Mouse (Mus musculus) kidney, embryonic 16.5 days (tissue): ENCODE measurements around the gene Zbtb43. TPM values are rescaled to one million over a fixed set of nuclear protein-coding genes. Genes with fewer than 3 reads are reported as not detected.

Experiments used
- ATAC-seq: fragments of 200-750 bp; cut with Nextera tagmentation; 2 replicates; pipeline ENCODE4 v1.8.0; 2017; ENCODE audit warnings: moderate TSS enrichment; ENCODE audit not compliant: low FRiP score, low TSS enrichment
- H3K27ac ChIP-seq: fragments of 300-500 bp; sonication (generic); 2 replicates; pipeline ENCODE4 v1.5.1; 2014; ENCODE audit warnings: low read length
- H3K27me3 ChIP-seq: fragments of 300-500 bp; sonication (generic); 2 replicates; pipeline ENCODE4 v1.6.1; 2014; ENCODE audit warnings: low read length, control low read depth, mixed read lengths; ENCODE audit not compliant: insufficient read depth
- H3K36me3 ChIP-seq: fragments of 300-500 bp; sonication (generic); 2 replicates; pipeline ENCODE4 v1.6.1; 2014; ENCODE audit warnings: low read length, control low read depth, mixed read lengths; ENCODE audit not compliant: insufficient read depth
- H3K4me1 ChIP-seq: fragments of 300-500 bp; sonication (generic); 2 replicates; pipeline ENCODE4 v1.6.1; 2014; ENCODE audit warnings: low read length, control low read depth, mixed read lengths; ENCODE audit not compliant: insufficient read depth
- H3K4me2 ChIP-seq: fragments of 300-500 bp; sonication (generic); replicated peaks from 2 replicates; pipeline ENCODE4 v1.6.1; 2014; ENCODE audit warnings: low read depth, low read length
- H3K4me3 ChIP-seq: fragments of 300-500 bp; sonication (generic); 2 replicates; pipeline ENCODE4 v1.5.1; 2014; ENCODE audit warnings: mild to moderate bottlenecking, low read length
- H3K9ac ChIP-seq: fragments of 300-500 bp; sonication (generic); replicated peaks from 2 replicates; pipeline ENCODE4 v1.6.1; 2014; ENCODE audit warnings: low read length
- H3K9me3 ChIP-seq: fragments of 300-500 bp; sonication (generic); 2 replicates; pipeline ENCODE4 v1.6.1; 2016; ENCODE audit warnings: low read length, control low read depth
- WGBS: fragments of 180-500 bp; shearing (Covaris S2); extraction: QIAGEN DNeasy Blood & Tissue Kit; methylation state at CpG from one replicate; pipeline ENCODE4 v1.1.7; 2014; 5-methylcytosine and 5-hydroxymethylcytosine counted together
- polyA plus RNA-seq: library from polyadenylated mRNA; unstranded; fragments of >200 nt; fragmentation: Nextera tagmentation; extraction: Ambion mirVana; gene quantifications from 2 replicates; pipeline ENCODE4 v1.2.1, GENCODE M21; 2015

Gene Zbtb43
- polyA plus RNA-seq, 1 experiment from 2014 or later, result 17.7 TPM

- H3K9me3 ChIP-seq, result no peaks in the 10 kb centered on the region
- H3K27ac ChIP-seq, result no peak overlapping the region
- no peaks in the 10 kb centered on the region for H3K36me3 ChIP-seq
- H3K4me2 ChIP-seq, result no peak overlapping the region
- no peak overlapping the region for H3K9ac ChIP-seq
- H3K4me3 ChIP-seq, result no peak overlapping the region
- no peaks in the 10 kb centered on the region; the same call in 1 of the 2 replicates for H3K27me3 ChIP-seq
- peaks cover 33% of the 10 kb centered on the region for H3K4me1 ChIP-seq
- ATAC-seq, result no peak
- 61% methylated on average over 5 of the region's 5 CpGs for WGBS
These were observed 35.5 kb downstream of the Zbtb43 start for GRCm38 (mm10) chr2:33432877-33433276.

- H3K4me2 ChIP-seq, result peak within 1 kb of the TSS; percentile 66
- ATAC-seq, result peak; percentile 62
- H3K4me1 ChIP-seq, result peaks cover 27% of the 10 kb centered on the region
- H3K4me3 ChIP-seq, result peak within 1 kb of the TSS; percentile 80
- WGBS, result under 1% methylated on average over 83 of the region's 102 CpGs
- H3K27ac ChIP-seq, result peak within 1 kb of the TSS; percentile 59; the same call in 1 of the 2 replicates
- H3K9ac ChIP-seq, result peak within 1 kb of the TSS; percentile 85
- H3K9me3 ChIP-seq, result no peaks in the 10 kb centered on the region
- no peaks in the 10 kb centered on the region; the same call in 1 of the 2 replicates for H3K27me3 ChIP-seq
- H3K36me3 ChIP-seq, result peaks cover 4% of the 10 kb centered on the region
These were observed 37.3 kb downstream of the Zbtb43 start, which contains the start of gene Zbtb34 for GRCm38 (mm10) chr2:33430771-33431699. Gene Zbtb34 (minus strand): TSS chr2:33431324.

- no peaks in the 10 kb centered on the region; the same call in 1 of the 2 replicates for H3K27me3 ChIP-seq
- H3K4me1 ChIP-seq, result peaks cover 22% of the 10 kb centered on the region
- H3K27ac ChIP-seq, result peak overlapping the region; percentile 59
- peak overlapping the region; percentile 80 for H3K4me3 ChIP-seq
- peaks cover 4% of the 10 kb centered on the region for H3K36me3 ChIP-seq
- ATAC-seq, result peak; percentile 6; the same call in 1 of the 2 replicates
- peak overlapping the region; percentile 66 for H3K4me2 ChIP-seq
- no peaks in the 10 kb centered on the region for H3K9me3 ChIP-seq
- 4% methylated on average over 13 of the region's 13 CpGs for whole genome bisulfite sequencing
- peak overlapping the region; percentile 85 for H3K9ac ChIP-seq
These were observed 38.1 kb downstream of the Zbtb43 start for GRCm38 (mm10) chr2:33430081-33430770.

- H3K27ac ChIP-seq, result peak overlapping the region; percentile 50
- H3K9ac ChIP-seq, result peak overlapping the region; percentile 85
- 0 out of 2 replicates have a peak, but pooled peaks have one; percentile 43 for ATAC-seq
- peak overlapping the region; percentile 80 for H3K4me3 ChIP-seq
- WGBS, result 50% methylated on average over 6 of the region's 6 CpGs
- peak overlapping the region; percentile 66 for H3K4me2 ChIP-seq
- H3K9me3 ChIP-seq, result no peaks in the 10 kb centered on the region
- peaks cover 8% of the 10 kb centered on the region for H3K36me3 ChIP-seq
- H3K4me1 ChIP-seq, result peaks cover 22% of the 10 kb centered on the region
- no peaks in the 10 kb centered on the region for H3K27me3 ChIP-seq
These were observed 39.0 kb downstream of the Zbtb43 start for GRCm38 (mm10) chr2:33429339-33429738.

- WGBS, result 84% methylated on average over 10 of the region's 10 CpGs
- Histone ChIP-seq H3K9me3 (no peaks in the 10 kb centered on the region), H3K27me3 (no peaks in the 10 kb centered on the region), H3K4me3 (no peak overlapping the region), H3K36me3 (peaks cover 15% of the 10 kb centered on the region), H3K4me1 (peaks cover 22% of the 10 kb centered on the region), H3K9ac (no peak overlapping the region), H3K27ac (no peak overlapping the region), H3K4me2 (no peak overlapping the region)
- no peak for ATAC-seq
These were observed 41.5 kb downstream of the Zbtb43 start for GRCm38 (mm10) chr2:33426640-33427398.

GRCm38 (mm10) chr2:33417454-33417853 lies 50.9 kb downstream of the Zbtb43 start:
- no peak for ATAC-seq
- Histone ChIP-seq H3K27ac (no peak overlapping the region), H3K36me3 (0 out of 2 replicates have a peak, but pooled peaks cover 14% of the 10 kb centered on the region), H3K9me3 (no peaks in the 10 kb centered on the region), H3K9ac (no peak overlapping the region), H3K27me3 (no peaks in the 10 kb centered on the region), H3K4me2 (no peak overlapping the region), H3K4me1 (no peaks in the 10 kb centered on the region), H3K4me3 (no peak overlapping the region)
- WGBS, result 55% methylated on average over 4 of the region's 4 CpGs

- no peaks in the 10 kb centered on the region for H3K27me3 ChIP-seq
- no peaks in the 10 kb centered on the region for H3K4me1 ChIP-seq
- ATAC-seq, result no peak
- WGBS, result 87% methylated on average over 13 of the region's 13 CpGs
- H3K27ac ChIP-seq, result no peak overlapping the region
- no peak overlapping the region for H3K9ac ChIP-seq
- H3K4me2 ChIP-seq, result no peak overlapping the region
- peaks cover 35% of the 10 kb centered on the region for H3K36me3 ChIP-seq
- H3K4me3 ChIP-seq, result no peak overlapping the region
- no peaks in the 10 kb centered on the region for H3K9me3 ChIP-seq
These were observed 54.3 kb downstream of the Zbtb43 start for GRCm38 (mm10) chr2:33414019-33414418.

GRCm38 (mm10) chr2:33412111-33412510 lies 56.2 kb downstream of the Zbtb43 start:
- Histone ChIP-seq H3K9me3 (no peaks in the 10 kb centered on the region), H3K4me1 (no peaks in the 10 kb centered on the region), H3K27me3 (no peaks in the 10 kb centered on the region), H3K27ac (no peak overlapping the region), H3K4me2 (no peak overlapping the region), H3K4me3 (no peak overlapping the region), H3K9ac (no peak overlapping the region), H3K36me3 (peaks cover 35% of the 10 kb centered on the region)
- no peak for ATAC-seq
- 83% methylated on average over 14 of the region's 14 CpGs for WGBS

GRCm38 (mm10) chr2:33403511-33404003 lies 64.8 kb downstream of the Zbtb43 start:
- no peaks in the 10 kb centered on the region for H3K9me3 ChIP-seq
- no peak overlapping the region for H3K4me3 ChIP-seq
- H3K9ac ChIP-seq, result no peak overlapping the region
- no peak for ATAC-seq
- no peaks in the 10 kb centered on the region for H3K4me1 ChIP-seq
- no peak overlapping the region for H3K4me2 ChIP-seq
- no peaks in the 10 kb centered on the region for H3K27me3 ChIP-seq
- H3K36me3 ChIP-seq, result peaks cover 10% of the 10 kb centered on the region; the same call in 1 of the 2 replicates
- no peak overlapping the region for H3K27ac ChIP-seq
- 71% methylated on average over 4 of the region's 4 CpGs for WGBS
